Mouse (Mus musculus) cerebellum, postnatal 4 days (tissue): ENCODE measurements at regions not wholly inside any gene's neighbourhood (a gene's known extent, or its start where the extent isn't known, plus 50 kb on each side); places are given as distances from the start of the nearest gene placed in this dataset.

Source experiments
- DNase-seq, 2 experiments: peaks; one replicate each; pipeline ENCODE4 v3.0.0; 2022; ENCODE audit warnings: low spot score in 2 of 2, mixed read lengths in 1 of 2

GRCm38 (mm10) chr2:64860113-64860512 lies 164.7 kb downstream of the Grb14 start:
- DNase-seq: no peak

GRCm38 (mm10) chr2:64853918-64854317 lies 170.9 kb downstream of the Grb14 start:
- DNase-seq: peak; percentile 81 to 82

GRCm38 (mm10) chr2:64852913-64853312 lies 171.9 kb downstream of the Grb14 start:
- no peak for DNase-seq

GRCm38 (mm10) chr2:64851096-64851495 lies 173.7 kb downstream of the Grb14 start:
- no peak for DNase-seq

GRCm38 (mm10) chr2:64850656-64851055 lies 174.1 kb downstream of the Grb14 start:
- no peak for DNase-seq

- peak in 1 of 2 experiments; percentile 4 for DNase-seq
Observed at GRCm38 (mm10) chr2:64824494-64824893, 200.3 kb downstream of the Grb14 start.

- no peak for DNase-seq
Observed at GRCm38 (mm10) chr2:64823905-64824304, 200.9 kb downstream of the Grb14 start.

GRCm38 (mm10) chr2:64823074-64823473 lies 201.7 kb downstream of the Grb14 start:
- DNase-seq: no peak

GRCm38 (mm10) chr2:64818159-64818558 lies 206.6 kb downstream of the Grb14 start:
- no peak for DNase-seq
